Mouse (Mus musculus) forebrain, embryonic 12.5 days (tissue): ENCODE results near the gene P2ry2. TPM values are rescaled to one million over a fixed set of nuclear protein-coding genes. Genes with fewer than 3 reads are reported as not detected.

ENCODE experiments used
- ATAC-seq: fragments of 200-750 bp; cut with Nextera tagmentation; 2 replicates; pipeline ENCODE4 v1.8.0; 2017; ENCODE audit warnings: moderate TSS enrichment; ENCODE audit not compliant: low FRiP score
- H3K27ac ChIP-seq: fragments of 300-500 bp; sonication (generic); 2 replicates; pipeline ENCODE4 v1.5.1; 2016; ENCODE audit warnings: mild to moderate bottlenecking
- H3K27me3 ChIP-seq: fragments of 300-500 bp; sonication (generic); 2 replicates; pipeline ENCODE4 v1.6.1; 2016; ENCODE audit warnings: mild to moderate bottlenecking
- H3K36me3 ChIP-seq: fragments of 300-500 bp; sonication (generic); replicated peaks from 2 replicates; pipeline ENCODE4 v1.6.1; 2016; ENCODE audit warnings: mild to moderate bottlenecking
- H3K4me1 ChIP-seq: fragments of 300-500 bp; sonication (generic); 2 replicates; pipeline ENCODE4 v1.6.1; 2016
- H3K4me2 ChIP-seq: fragments of 300-500 bp; sonication (generic); 2 replicates; pipeline ENCODE4 v1.6.1; 2016; ENCODE audit warnings: mild to moderate bottlenecking, moderate library complexity
- H3K4me3 ChIP-seq: fragments of 300-500 bp; sonication (generic); replicated peaks from 2 replicates; pipeline ENCODE4 v1.5.1; 2016; ENCODE audit warnings: mild to moderate bottlenecking
- H3K9ac ChIP-seq: fragments of 300-500 bp; sonication (generic); 2 replicates; pipeline ENCODE4 v1.6.1; 2016; ENCODE audit warnings: mild to moderate bottlenecking
- H3K9me3 ChIP-seq: fragments of 300-500 bp; sonication (generic); 2 replicates; pipeline ENCODE4 v1.6.1; 2016
- WGBS: fragments of 180-500 bp; shearing (Covaris S2); methylation state at CpG from one replicate; pipeline ENCODE4 v1.1.7; 2016; 5-methylcytosine and 5-hydroxymethylcytosine counted together
- polyA plus RNA-seq: library from polyadenylated mRNA; unstranded; fragments of >200 nt; fragmentation: Nextera tagmentation; extraction: Ambion mirVana; gene quantifications from 2 replicates; pipeline ENCODE4 v1.2.1, GENCODE M21; 2016

The P2ry2 gene
- polyA plus RNA-seq, 1 experiment from 2014 or later = 0.15 TPM

DNA sequence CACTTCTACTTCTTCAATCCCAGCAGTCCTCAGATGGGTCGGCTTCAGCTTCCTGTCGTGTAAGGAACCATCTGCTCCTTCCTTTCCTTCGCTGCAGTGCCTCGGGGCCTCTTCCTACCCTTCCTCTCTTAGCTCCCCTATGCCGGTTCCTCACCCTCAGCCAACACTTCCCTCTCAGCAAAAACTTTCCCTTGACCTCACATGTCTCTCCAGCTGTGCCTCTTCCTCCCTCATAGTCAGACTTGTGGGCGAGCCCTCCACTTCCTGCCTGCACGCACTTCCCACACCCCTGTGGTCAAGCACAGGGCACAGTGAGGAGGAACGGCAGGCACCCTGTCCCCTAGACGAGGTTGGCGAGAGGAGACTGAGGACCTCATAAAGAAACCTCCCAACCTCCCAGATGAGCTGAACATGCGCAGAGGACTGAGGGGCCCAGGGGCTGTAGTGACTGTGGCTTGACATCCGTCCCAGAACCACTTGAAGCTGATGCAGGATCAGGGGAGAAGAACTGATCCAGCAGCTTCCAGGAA is 62.1 kb downstream of the P2ry2 start:
- no peak overlapping the region for H3K27ac ChIP-seq

DNA sequence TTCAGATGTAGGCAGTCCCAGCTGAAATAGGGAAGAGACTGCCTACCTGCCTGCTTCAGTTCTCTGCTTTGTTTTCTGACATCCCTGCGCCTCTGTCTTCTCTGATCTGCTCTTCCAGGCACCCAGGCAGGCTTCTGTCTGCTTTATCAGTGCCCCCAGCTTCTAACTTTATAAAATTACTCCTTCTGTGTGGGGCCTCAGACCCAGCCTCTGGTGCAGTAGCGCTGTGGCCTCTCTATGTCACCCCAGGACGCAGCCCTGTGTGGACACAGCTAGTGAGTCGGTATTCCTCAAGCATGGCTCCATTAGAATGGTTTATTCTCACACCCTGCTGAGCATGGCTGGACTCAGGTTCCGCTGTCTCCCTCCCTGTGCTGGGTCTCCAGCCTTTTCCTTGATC is 62.6 kb downstream of the P2ry2 start:
- H3K9me3 ChIP-seq = no peaks in the 10 kb centered on the region
- no peaks in the 10 kb centered on the region; the same call in 1 of the 2 replicates for H3K4me1 ChIP-seq
- H3K36me3 ChIP-seq = no peaks in the 10 kb centered on the region
- H3K9ac ChIP-seq = no peak overlapping the region
- 72% methylated on average over 5 of the region's 5 CpGs for WGBS
- ATAC-seq = no peak
- H3K27ac ChIP-seq = no peak overlapping the region
- H3K4me3 ChIP-seq = no peak overlapping the region
- H3K27me3 ChIP-seq = no peaks in the 10 kb centered on the region
- no peak overlapping the region for H3K4me2 ChIP-seq

More for the DNA sequence above, 62.1 kb downstream of the P2ry2 start:
- H3K9me3 ChIP-seq = no peaks in the 10 kb centered on the region
- H3K4me1 ChIP-seq = no peaks in the 10 kb centered on the region; the same call in 1 of the 2 replicates
- H3K27me3 ChIP-seq = no peaks in the 10 kb centered on the region
- no peak overlapping the region for H3K4me2 ChIP-seq
- no peak overlapping the region for H3K4me3 ChIP-seq
- WGBS = 74% methylated on average over 12 of the region's 12 CpGs
- no peaks in the 10 kb centered on the region for H3K36me3 ChIP-seq
- H3K9ac ChIP-seq = no peak overlapping the region
- ATAC-seq = no peak

Other genes starting within 250 kb of the P2ry2 start
- 2.2 and 2.6 TPM in 2 replicates for gene Relt, start 149.4 kb downstream of the P2ry2 start, polyA plus RNA-seq
- 6.5 and 8.1 TPM in 2 replicates for gene Arhgef17, start 80.8 kb downstream of the P2ry2 start, polyA plus RNA-seq
- 1.9 and 2.7 TPM in 2 replicates for gene P2ry6, start 38.2 kb downstream of the P2ry2 start, polyA plus RNA-seq
- 34.0 and 37.5 TPM in 2 replicates for gene Fchsd2, start 80.0 kb upstream of the P2ry2 start, polyA plus RNA-seq